Mouse (Mus musculus) heart, adult 2 months (tissue): ENCODE results near the gene Hist1h2ag. TPM values are rescaled to one million over a fixed set of nuclear protein-coding genes. Genes with fewer than 3 reads are reported as not detected.
A peak's percentile ranks its signal among the peaks of the same experiment; 100 is the strongest.

Experiments
- DNase-seq, 2 experiments: peaks; one replicate each; pipeline ENCODE4 v3.0.0; 2021
- H3K27ac ChIP-seq: fragments of 200-600 bp; 2 replicates; pipeline ENCODE4 v1.8.1; 2022
- H3K27me3 ChIP-seq: fragments of 200-500 bp; 2 replicates; pipeline ENCODE4 v1.6.1; 2012; ENCODE audit warnings: mild to moderate bottlenecking, low read length, inconsistent platforms, mixed read lengths; ENCODE audit not compliant: control insufficient read depth, insufficient read depth
- H3K36me3 ChIP-seq: fragments of 200-500 bp; 2 replicates; pipeline ENCODE4 v1.6.1; 2012; ENCODE audit warnings: low read length, inconsistent platforms; ENCODE audit not compliant: control insufficient read depth, insufficient read depth
- H3K4me1 ChIP-seq: fragments of 200-500 bp; 2 replicates; pipeline ENCODE4 v1.6.1; 2011; ENCODE audit warnings: low read length; ENCODE audit not compliant: control insufficient read depth, insufficient read depth
- H3K4me3 ChIP-seq: fragments of 200-600 bp; 2 replicates; pipeline ENCODE4 v1.8.1; 2022
- H3K79me2 ChIP-seq: fragments of 200-500 bp; replicated peaks from 2 replicates; pipeline ENCODE4 v1.6.1; 2012; ENCODE audit warnings: mild to moderate bottlenecking, inconsistent platforms, low read length, moderate library complexity, mixed read lengths; ENCODE audit not compliant: control insufficient read depth, insufficient read depth
- H3K9ac ChIP-seq: fragments of 200-500 bp; 2 replicates; pipeline ENCODE4 v1.6.1; 2012; ENCODE audit warnings: low read depth, mild to moderate bottlenecking, control low read depth, inconsistent platforms, low read length, mixed read lengths
- CTCF ChIP-seq: fragments of 200-600 bp; IDR thresholded peaks from 2 replicates; pipeline ENCODE4 v1.8.1; 2022; ENCODE audit warnings: antibody characterized with exemption, mild to moderate bottlenecking, moderate library complexity
- EP300 ChIP-seq: fragments of 200-500 bp; IDR thresholded peaks from 2 replicates; pipeline ENCODE4 v1.6.1; 2011; ENCODE audit warnings: low read depth, low read length, control low read depth; ENCODE audit not compliant: insufficient read depth
- POLR2A ChIP-seq: fragments of 200-500 bp; IDR thresholded peaks from 2 replicates; pipeline ENCODE4 v1.6.1; 2011; ENCODE audit warnings: mild to moderate bottlenecking, low read depth, low read length, control low read depth; ENCODE audit not compliant: insufficient read depth
- WGBS: fragments of 180-500 bp; shearing (Covaris S2); methylation state at CpG from one replicate; pipeline ENCODE4 v1.1.7; 2018; 5-methylcytosine and 5-hydroxymethylcytosine counted together
- intact Hi-C: fragments of 180-260 bp; cut with DNase I; formaldehyde crosslinking; loops from one replicate; pipeline ENCODE4 v1.15.1; 2025
- microRNA-seq, 2 experiments: library from miRNA; unstranded; fragments of <30 nt; microRNA quantifications; one replicate each; pipeline ENCODE4 v1.2.0; 2021
- polyA plus RNA-seq: library from polyadenylated mRNA; depleted of rRNA; stranded (reverse); fragments of >200 nt; gene quantifications from 2 replicates; pipeline ENCODE4 v1.2.3, GENCODE M21; 2012; rRNA removed
- total RNA-seq, 2 experiments: library from RNA; stranded (reverse); gene quantifications; 2 replicates each; pipeline ENCODE4 v1.2.3; 2021

Hist1h2ag gene
- total and polyA plus RNA-seq, 3 experiments = 1.7 to 4.3 TPM; not detected in 1

GRCm38 (mm10) chr13:21995331-21995914 lies 47.3 kb downstream of the Hist1h2ag start:
- H3K27me3 ChIP-seq = peaks cover 31% of the 10 kb centered on the region
- intact Hi-C loops = loop anchor here (2.0 kb wide), 2 partner anchors 19 to 21 kb away; no protein-coding TSS in a partner anchor
- H3K4me1 ChIP-seq = peaks cover 6% of the 10 kb centered on the region
- WGBS = 3% methylated on average over 21 of the region's 21 CpGs
- peak overlapping the region; percentile 35 for H3K4me3 ChIP-seq
- H3K79me2 ChIP-seq = no peaks in the 10 kb centered on the region
- H3K9ac ChIP-seq = no peak overlapping the region
- DNase-seq = peak; percentile 41 to 47
- TF ChIP-seq POLR2A (no peak), CTCF (peak; percentile 43)
- no peak overlapping the region for H3K27ac ChIP-seq
- no peaks in the 10 kb centered on the region for H3K36me3 ChIP-seq

- 13% methylated on average over 8 of the region's 8 CpGs for WGBS
Observed at GRCm38 (mm10) chr13:21994896-21995295, 47.8 kb downstream of the Hist1h2ag start.

GRCm38 (mm10) chr13:21993957-21994738 lies 48.6 kb downstream of the Hist1h2ag start:
- no peak overlapping the region for H3K9ac ChIP-seq
- no peaks in the 10 kb centered on the region for H3K36me3 ChIP-seq
- TF ChIP-seq CTCF (no peak), POLR2A (no peak)
- H3K27me3 ChIP-seq = peaks cover 27% of the 10 kb centered on the region
- peaks cover 6% of the 10 kb centered on the region for H3K4me1 ChIP-seq
- H3K4me3 ChIP-seq = no peak overlapping the region
- DNase-seq = peak in 1 of 2 experiments; percentile 46
- intact Hi-C loops = loop anchor here (2.0 kb wide), 2 partner anchors 19 to 21 kb away; no protein-coding TSS in a partner anchor
- no peaks in the 10 kb centered on the region for H3K79me2 ChIP-seq
- H3K27ac ChIP-seq = no peak overlapping the region
- WGBS = 16% methylated on average over 22 of the region's 22 CpGs

More at GRCm38 (mm10) chr13:21994896-21995295, 47.8 kb downstream of the Hist1h2ag start:
- peaks cover 6% of the 10 kb centered on the region for H3K4me1 ChIP-seq
- peak overlapping the region; percentile 35 for H3K4me3 ChIP-seq
- DNase-seq = no peak
- no peak overlapping the region for H3K9ac ChIP-seq
- intact Hi-C loops = loop anchor here (2.0 kb wide), 2 partner anchors 20 kb away; no protein-coding TSS in a partner anchor
- no peaks in the 10 kb centered on the region for H3K36me3 ChIP-seq
- peaks cover 31% of the 10 kb centered on the region for H3K27me3 ChIP-seq
- no peaks in the 10 kb centered on the region for H3K79me2 ChIP-seq
- TF ChIP-seq POLR2A (no peak), CTCF (no peak), EP300 (no peak)
- no peak overlapping the region for H3K27ac ChIP-seq

GRCm38 (mm10) chr13:21992550-21992949 lies 50.2 kb downstream of the Hist1h2ag start:
- no peak for TF ChIP-seq CTCF
- no peak for TF ChIP-seq POLR2A
- no peak for TF ChIP-seq EP300
- Histone ChIP-seq H3K27me3 (peaks cover 21% of the 10 kb centered on the region), H3K4me3 (no peak overlapping the region), H3K36me3 (no peaks in the 10 kb centered on the region), H3K79me2 (no peaks in the 10 kb centered on the region), H3K9ac (no peak overlapping the region), H3K27ac (no peak overlapping the region), H3K4me1 (peaks cover 6% of the 10 kb centered on the region)
- 75% methylated on average over 5 of the region's 5 CpGs for WGBS
- no peak for DNase-seq
- intact Hi-C loops = no loop called here

Small RNA genes within 50 kb of the gene (microRNA-seq; reads per million reads assigned to microRNA genes)
- 0 reads per million in 2 experiments for gene Gm26300
- 0 reads per million in 2 experiments for gene Gm44390
- gene Gm44486 = 0 reads per million in 2 experiments

Other genes starting within 250 kb of the Hist1h2ag start
- 10 to 100 TPM; 24.4 to 26.4 TPM for gene Hist1h2bq, start 232.7 kb downstream of the Hist1h2ag start, total RNA-seq
- 3.5 and 12.7 TPM in 2 replicates for gene Hist1h2bq, start 232.7 kb downstream of the Hist1h2ag start, polyA plus RNA-seq
- 1 to 10 TPM in 1 of 2 experiments, not detected in 1; 7.1 TPM for gene Hist1h2ao, start 232.5 kb downstream of the Hist1h2ag start, total RNA-seq
- gene Hist1h2ao, start 232.5 kb downstream of the Hist1h2ag start, polyA plus RNA-seq = not detected in 2 replicates
- 10 to 100 TPM; 42.6 to 56.8 TPM for gene Hist1h4m, start 231.2 kb downstream of the Hist1h2ag start, total RNA-seq
- gene Hist1h4m, start 231.2 kb downstream of the Hist1h2ag start, polyA plus RNA-seq = 1.6 TPM in 1 of 2 replicates, not detected in the other
- gene Hist1h4n, start 210.7 kb downstream of the Hist1h2ag start, total RNA-seq = 1 to 10 TPM; 3.7 to 4.9 TPM
- gene Hist1h4n, start 210.7 kb downstream of the Hist1h2ag start, polyA plus RNA-seq = 1.7 and 4.4 TPM in 2 replicates
- gene Hist1h2ap, start 209.4 kb downstream of the Hist1h2ag start, total RNA-seq = 1 to 10 TPM; 2.8 to 9.6 TPM
- 1.1 and 3.4 TPM in 2 replicates for gene Hist1h2ap, start 209.4 kb downstream of the Hist1h2ag start, polyA plus RNA-seq
- gene Hist1h2br, start 209.2 kb downstream of the Hist1h2ag start, total RNA-seq = 10 to 100 TPM; 24.3 to 26.7 TPM
- gene Hist1h2br, start 209.2 kb downstream of the Hist1h2ag start, polyA plus RNA-seq = 3.5 and 12.7 TPM in 2 replicates
- gene Zfp184, start 97.8 kb downstream of the Hist1h2ag start, total RNA-seq = under 1 TPM; 0.70 to 0.73 TPM
- 0.35 and 0.43 TPM in 2 replicates for gene Zfp184, start 97.8 kb downstream of the Hist1h2ag start, polyA plus RNA-seq
- gene Pom121l2, start 61.8 kb downstream of the Hist1h2ag start, total RNA-seq = not detected
- gene Pom121l2, start 61.8 kb downstream of the Hist1h2ag start, polyA plus RNA-seq = 0.06 TPM in 2 replicates
- gene Prss16, start 33.2 kb downstream of the Hist1h2ag start, total RNA-seq = not detected
- gene Prss16, start 33.2 kb downstream of the Hist1h2ag start, polyA plus RNA-seq = 0.23 TPM in 1 of 2 replicates, not detected in the other
- gene Hist1h2ah, start 7.4 kb downstream of the Hist1h2ag start, total RNA-seq = 1 to 10 TPM; 8.1 to 10.0 TPM
- 1.1 TPM in 1 of 2 replicates, not detected in the other for gene Hist1h2ah, start 7.4 kb downstream of the Hist1h2ag start, polyA plus RNA-seq
- 10 to 100 TPM in 1 of 2 experiments, 1 to 10 TPM in 1; 7.3 to 10.0 TPM for gene Hist1h2bk, start 7.1 kb downstream of the Hist1h2ag start, total RNA-seq
- gene Hist1h2bk, start 7.1 kb downstream of the Hist1h2ag start, polyA plus RNA-seq = not detected in 2 replicates
- 10 to 100 TPM; 11.9 to 18.1 TPM for gene Hist1h4i, start 1.6 kb downstream of the Hist1h2ag start, total RNA-seq
- 5.8 and 8.3 TPM in 2 replicates for gene Hist1h4i, start 1.6 kb downstream of the Hist1h2ag start, polyA plus RNA-seq
- 1 to 10 TPM; 2.8 to 3.6 TPM for gene Hist1h2bj, start 270 bp upstream of the Hist1h2ag start, total RNA-seq
- gene Hist1h2bj, start 270 bp upstream of the Hist1h2ag start, polyA plus RNA-seq = 0.59 TPM in 1 of 2 replicates, not detected in the other
- gene Vmn1r188, start 41.5 kb upstream of the Hist1h2ag start, total RNA-seq = not detected
- not detected in 2 replicates for gene Vmn1r188, start 41.5 kb upstream of the Hist1h2ag start, polyA plus RNA-seq
- not detected for gene Vmn1r189, start 62.9 kb upstream of the Hist1h2ag start, total RNA-seq
- gene Vmn1r189, start 62.9 kb upstream of the Hist1h2ag start, polyA plus RNA-seq = not detected in 2 replicates
- gene Vmn1r191, start 141.0 kb upstream of the Hist1h2ag start, total RNA-seq = not detected
- not detected in 2 replicates for gene Vmn1r191, start 141.0 kb upstream of the Hist1h2ag start, polyA plus RNA-seq
- not detected for gene Vmn1r192, start 148.2 kb upstream of the Hist1h2ag start, total RNA-seq
- gene Vmn1r192, start 148.2 kb upstream of the Hist1h2ag start, polyA plus RNA-seq = not detected in 2 replicates
- gene Vmn1r193, start 180.2 kb upstream of the Hist1h2ag start, total RNA-seq = not detected
- gene Vmn1r193, start 180.2 kb upstream of the Hist1h2ag start, polyA plus RNA-seq = not detected in 2 replicates
- gene Vmn1r194, start 201.3 kb upstream of the Hist1h2ag start, total RNA-seq = not detected
- gene Vmn1r194, start 201.3 kb upstream of the Hist1h2ag start, polyA plus RNA-seq = not detected in 2 replicates
- not detected for gene Vmn1r195, start 227.6 kb upstream of the Hist1h2ag start, total RNA-seq
- gene Vmn1r195, start 227.6 kb upstream of the Hist1h2ag start, polyA plus RNA-seq = not detected in 2 replicates
- gene Vmn1r196, start 247.0 kb upstream of the Hist1h2ag start, total RNA-seq = not detected
- gene Vmn1r196, start 247.0 kb upstream of the Hist1h2ag start, polyA plus RNA-seq = not detected in 2 replicates